Mouse (Mus musculus): ENCODE results near the gene 1700029H14Rik. TPM values are rescaled to one million over a fixed set of nuclear protein-coding genes. Genes with fewer than 3 reads are reported as not detected.

The 1700029H14Rik gene
- polyA plus RNA-seq (2016; fragmentation: Nextera tagmentation; extraction: Ambion mirVana) = not detected in 2 replicates

- Histone ChIP-seq H3K4me2 (replicated peaks) (no peak within 1 kb of the TSS), H3K27ac (replicated peaks) (no peak within 1 kb of the TSS), H3K9me3 (no peaks in the 10 kb centered on the region), H3K4me1 (no peaks in the 10 kb centered on the region), H3K27me3 (no peaks in the 10 kb centered on the region), H3K9ac (replicated peaks) (no peak within 1 kb of the TSS), H3K36me3 (no peaks in the 10 kb centered on the region), H3K4me3 (no peak within 1 kb of the TSS)
- WGBS = 37% methylated on average over 13 of the region's 13 CpGs
- ATAC-seq (ENCODE audit: low FRiP score, low read depth) = no peak
Observed at GRCm38 (mm10) chr8:13562118-13562517, at the start of gene 1700029H14Rik. TSS of gene 1700029H14Rik (minus strand) at chr8:13562461.

- 92% methylated on average over 12 of the region's 12 CpGs for WGBS
- no peak for ATAC-seq (ENCODE audit: low FRiP score, low read depth)
- H3K4me1 ChIP-seq = peaks cover 6% of the 10 kb centered on the region
- H3K36me3 ChIP-seq = peaks cover 13% of the 10 kb centered on the region
- H3K27ac ChIP-seq (replicated peaks) = no peak overlapping the region
- H3K4me3 ChIP-seq = no peak overlapping the region
- H3K9me3 ChIP-seq = no peaks in the 10 kb centered on the region
- H3K9ac ChIP-seq (replicated peaks) = no peak overlapping the region
- no peaks in the 10 kb centered on the region for H3K27me3 ChIP-seq
- no peak overlapping the region for H3K4me2 ChIP-seq (replicated peaks)
Observed at GRCm38 (mm10) chr8:13611702-13612101, 49.4 kb upstream of the 1700029H14Rik start.

GRCm38 (mm10) chr8:13609971-13610370 is 47.7 kb upstream of the 1700029H14Rik start:
- 93% methylated on average over 5 of the region's 5 CpGs for WGBS
- H3K36me3 ChIP-seq = peaks cover 13% of the 10 kb centered on the region

GRCm38 (mm10) chr8:13608946-13609345 is 46.7 kb upstream of the 1700029H14Rik start:
- Histone ChIP-seq H3K9me3 (no peaks in the 10 kb centered on the region), H3K27me3 (no peaks in the 10 kb centered on the region), H3K36me3 (peaks cover 13% of the 10 kb centered on the region), H3K4me2 (replicated peaks) (no peak overlapping the region), H3K9ac (replicated peaks) (no peak overlapping the region), H3K27ac (replicated peaks) (no peak overlapping the region), H3K4me3 (no peak overlapping the region), H3K4me1 (no peaks in the 10 kb centered on the region)
- 89% methylated on average over 6 of the region's 6 CpGs for WGBS
- no peak for ATAC-seq (ENCODE audit: low FRiP score, low read depth)

More at GRCm38 (mm10) chr8:13609971-13610370, 47.7 kb upstream of the 1700029H14Rik start:
- Histone ChIP-seq H3K4me2 (replicated peaks) (no peak overlapping the region), H3K9me3 (no peaks in the 10 kb centered on the region), H3K27me3 (no peaks in the 10 kb centered on the region), H3K4me1 (peaks cover 4% of the 10 kb centered on the region; the same call in 1 of the 2 replicates), H3K27ac (replicated peaks) (no peak overlapping the region), H3K9ac (replicated peaks) (no peak overlapping the region), H3K4me3 (no peak overlapping the region)
- no peak for ATAC-seq (ENCODE audit: low FRiP score, low read depth)

GRCm38 (mm10) chr8:13605920-13606480 is 43.7 kb upstream of the 1700029H14Rik start:
- WGBS = 90% methylated on average over 7 of the region's 7 CpGs
- no peak overlapping the region for H3K4me3 ChIP-seq
- no peaks in the 10 kb centered on the region for H3K27me3 ChIP-seq
- no peak for ATAC-seq (ENCODE audit: low FRiP score, low read depth)
- no peak overlapping the region for H3K27ac ChIP-seq (replicated peaks)
- H3K4me1 ChIP-seq = no peaks in the 10 kb centered on the region
- H3K36me3 ChIP-seq = peaks cover 6% of the 10 kb centered on the region; the same call in 1 of the 2 replicates
- H3K4me2 ChIP-seq (replicated peaks) = no peak overlapping the region
- no peak overlapping the region for H3K9ac ChIP-seq (replicated peaks)
- no peaks in the 10 kb centered on the region for H3K9me3 ChIP-seq

GRCm38 (mm10) chr8:13602621-13603020 is 40.4 kb upstream of the 1700029H14Rik start:
- Histone ChIP-seq H3K4me2 (replicated peaks) (no peak overlapping the region), H3K9me3 (no peaks in the 10 kb centered on the region), H3K36me3 (peaks cover 12% of the 10 kb centered on the region), H3K4me3 (no peak overlapping the region), H3K4me1 (no peaks in the 10 kb centered on the region), H3K9ac (replicated peaks) (no peak overlapping the region), H3K27me3 (no peaks in the 10 kb centered on the region), H3K27ac (replicated peaks) (no peak overlapping the region)
- 51% methylated on average over 8 of the region's 8 CpGs for WGBS
- ATAC-seq (ENCODE audit: low FRiP score, low read depth) = no peak

- H3K27me3 ChIP-seq = no peaks in the 10 kb centered on the region
- no peak for ATAC-seq (ENCODE audit: low FRiP score, low read depth)
Observed at GRCm38 (mm10) chr8:13601166-13601565, 38.9 kb upstream of the 1700029H14Rik start.

GRCm38 (mm10) chr8:13600716-13601115 is 38.5 kb upstream of the 1700029H14Rik start:
- Histone ChIP-seq H3K4me2 (replicated peaks) (no peak overlapping the region), H3K36me3 (peaks cover 19% of the 10 kb centered on the region), H3K27ac (replicated peaks) (no peak overlapping the region), H3K4me3 (no peak overlapping the region), H3K9me3 (no peaks in the 10 kb centered on the region), H3K4me1 (no peaks in the 10 kb centered on the region), H3K9ac (replicated peaks) (no peak overlapping the region), H3K27me3 (no peaks in the 10 kb centered on the region)
- 84% methylated on average over 10 of the region's 10 CpGs for WGBS
- ATAC-seq (ENCODE audit: low FRiP score, low read depth) = no peak

More at GRCm38 (mm10) chr8:13601166-13601565, 38.9 kb upstream of the 1700029H14Rik start:
- Histone ChIP-seq H3K9ac (replicated peaks) (no peak overlapping the region), H3K4me2 (replicated peaks) (no peak overlapping the region), H3K4me1 (no peaks in the 10 kb centered on the region), H3K9me3 (no peaks in the 10 kb centered on the region), H3K4me3 (no peak overlapping the region), H3K36me3 (peaks cover 19% of the 10 kb centered on the region), H3K27ac (replicated peaks) (no peak overlapping the region)
- 91% methylated on average over 11 of the region's 11 CpGs for whole genome bisulfite sequencing

GRCm38 (mm10) chr8:13600204-13600603 is 37.9 kb upstream of the 1700029H14Rik start:
- Histone ChIP-seq H3K4me2 (replicated peaks) (no peak overlapping the region), H3K4me1 (no peaks in the 10 kb centered on the region), H3K27ac (replicated peaks) (no peak overlapping the region), H3K36me3 (peaks cover 19% of the 10 kb centered on the region), H3K9me3 (no peaks in the 10 kb centered on the region), H3K4me3 (no peak overlapping the region), H3K9ac (replicated peaks) (no peak overlapping the region), H3K27me3 (no peaks in the 10 kb centered on the region)
- no peak for ATAC-seq (ENCODE audit: low FRiP score, low read depth)
- WGBS = 73% methylated on average over 7 of the region's 7 CpGs

- WGBS = 90% methylated on average over 6 of the region's 6 CpGs
- no peak for ATAC-seq (ENCODE audit: low FRiP score, low read depth)
Observed at GRCm38 (mm10) chr8:13597777-13598176, 35.5 kb upstream of the 1700029H14Rik start.

GRCm38 (mm10) chr8:13595861-13596260 is 33.6 kb upstream of the 1700029H14Rik start:
- H3K9me3 ChIP-seq = no peaks in the 10 kb centered on the region
- H3K9ac ChIP-seq (replicated peaks) = no peak overlapping the region
- H3K36me3 ChIP-seq = peaks cover 13% of the 10 kb centered on the region; the same call in 1 of the 2 replicates
- H3K4me3 ChIP-seq = no peak overlapping the region
- H3K27me3 ChIP-seq = no peaks in the 10 kb centered on the region
- no peak for ATAC-seq (ENCODE audit: low FRiP score, low read depth)
- H3K4me1 ChIP-seq = no peaks in the 10 kb centered on the region
- no peak overlapping the region for H3K27ac ChIP-seq (replicated peaks)
- H3K4me2 ChIP-seq (replicated peaks) = no peak overlapping the region
- 87% methylated on average over 6 of the region's 6 CpGs for WGBS

More at GRCm38 (mm10) chr8:13597777-13598176, 35.5 kb upstream of the 1700029H14Rik start:
- H3K9ac ChIP-seq (replicated peaks) = no peak overlapping the region
- no peaks in the 10 kb centered on the region for H3K9me3 ChIP-seq
- no peak overlapping the region for H3K4me3 ChIP-seq
- H3K4me1 ChIP-seq = no peaks in the 10 kb centered on the region
- no peak overlapping the region for H3K27ac ChIP-seq (replicated peaks)
- no peak overlapping the region for H3K4me2 ChIP-seq (replicated peaks)
- H3K27me3 ChIP-seq = no peaks in the 10 kb centered on the region
- H3K36me3 ChIP-seq = peaks cover 13% of the 10 kb centered on the region; the same call in 1 of the 2 replicates

GRCm38 (mm10) chr8:13594884-13595323 is 32.6 kb upstream of the 1700029H14Rik start:
- no peak overlapping the region for H3K27ac ChIP-seq (replicated peaks)
- no peaks in the 10 kb centered on the region for H3K9me3 ChIP-seq
- H3K27me3 ChIP-seq = no peaks in the 10 kb centered on the region
- no peak overlapping the region for H3K9ac ChIP-seq (replicated peaks)
- H3K4me2 ChIP-seq (replicated peaks) = no peak overlapping the region
- no peaks in the 10 kb centered on the region for H3K4me1 ChIP-seq
- no peak for ATAC-seq (ENCODE audit: low FRiP score, low read depth)
- H3K36me3 ChIP-seq = peaks cover 13% of the 10 kb centered on the region; the same call in 1 of the 2 replicates
- no peak overlapping the region for H3K4me3 ChIP-seq
- 82% methylated on average over 11 of the region's 11 CpGs for WGBS
